Mouse (Mus musculus): Measurements from ENCODE around the gene Atp9a. TPM values are rescaled to one million over a fixed set of nuclear protein-coding genes. Genes with fewer than 3 reads are reported as not detected.
"Not testable (repeated sequence)": the region's sequence is repeated elsewhere in the genome, so short reads cannot be mapped to it uniquely, and the experiment has no call there.

Gene Atp9a
- polyA plus RNA-seq, 1 experiment from 2014 or later: 76.8 TPM

DNA sequence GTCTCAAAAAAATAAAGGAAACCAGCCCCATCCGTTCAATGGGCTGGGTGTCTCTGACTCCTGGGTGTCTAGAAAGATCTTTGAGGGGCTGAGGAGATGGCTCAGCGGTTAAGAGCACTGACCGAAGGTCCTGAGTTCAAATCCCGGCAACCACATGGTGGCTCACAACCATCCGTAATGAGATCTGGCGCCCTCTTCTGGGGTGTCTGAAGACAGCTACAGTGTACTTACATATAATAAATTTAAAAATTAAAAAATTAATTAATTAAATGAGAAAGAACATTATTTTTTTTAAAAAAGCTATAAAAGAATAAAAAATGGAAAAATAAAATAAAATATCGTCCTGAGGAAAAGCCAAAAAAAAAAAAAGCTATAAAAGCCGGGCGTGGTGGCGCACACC is 2.2 kb upstream of the Atp9a start:
- not testable (repeated sequence) for ATAC-seq (ENCODE audit: low read depth)

DNA sequence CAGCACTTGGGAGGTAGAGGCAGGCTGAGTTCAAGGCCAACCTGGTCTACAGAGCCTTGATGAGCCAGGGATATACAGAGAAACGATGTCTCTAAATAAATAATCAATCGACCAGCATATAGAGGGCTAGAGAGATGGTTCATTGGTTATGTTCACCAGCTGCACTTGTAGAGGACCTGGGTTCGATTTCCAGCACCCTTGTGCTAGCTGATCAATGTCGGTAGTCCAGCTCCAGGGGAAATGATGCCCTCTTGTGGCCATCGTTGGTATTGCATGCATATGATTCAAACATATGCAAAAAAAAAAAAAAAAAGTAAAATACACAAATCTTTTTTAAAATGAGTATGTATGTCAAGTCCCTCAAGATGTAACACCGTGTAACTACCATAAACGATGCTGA is 440 bp upstream of the Atp9a start:
- H3K4me3 ChIP-seq (ENCODE audit: low read depth, low read length): peak overlapping the region; percentile 93; the same call in 1 of the 2 replicates
- peak overlapping the region; percentile 45 for H3K4me2 ChIP-seq (ENCODE audit: low read depth, low read length)
- 21% methylated on average over 7 of the region's 7 CpGs for whole genome bisulfite sequencing
- peak overlapping the region; percentile 95 for H3K27ac ChIP-seq (ENCODE audit: low read depth, low read length)
- H3K4me1 ChIP-seq (ENCODE audit: control insufficient read depth, insufficient read depth, low read length): peaks cover 6% of the 10 kb centered on the region; the same call in 1 of the 2 replicates
- H3K9ac ChIP-seq (replicated peaks; ENCODE audit: low read depth, low read length): no peak overlapping the region; the same call in 1 of the 2 replicates
- no peaks in the 10 kb centered on the region for H3K9me3 ChIP-seq (ENCODE audit: control insufficient read depth, low read length)
- no peaks in the 10 kb centered on the region for H3K27me3 ChIP-seq (ENCODE audit: control insufficient read depth, insufficient read depth, low read length)
- H3K36me3 ChIP-seq (ENCODE audit: control insufficient read depth, insufficient read depth, low read length): no peaks in the 10 kb centered on the region
- ATAC-seq (ENCODE audit: low read depth): no peak

More for the DNA sequence above, 2.2 kb upstream of the Atp9a start:
- 89% methylated on average over 10 of the region's 10 CpGs for WGBS
- not testable (repeated sequence) for H3K27ac ChIP-seq (ENCODE audit: low read depth, low read length); H3K4me2 ChIP-seq (ENCODE audit: low read depth, low read length); H3K36me3 ChIP-seq (ENCODE audit: control insufficient read depth, insufficient read depth, low read length); H3K27me3 ChIP-seq (ENCODE audit: control insufficient read depth, insufficient read depth, low read length); H3K9me3 ChIP-seq (ENCODE audit: control insufficient read depth, low read length); H3K4me3 ChIP-seq (ENCODE audit: low read depth, low read length); H3K4me1 ChIP-seq (ENCODE audit: control insufficient read depth, insufficient read depth, low read length); H3K9ac ChIP-seq (replicated peaks; ENCODE audit: low read depth, low read length)

DNA sequence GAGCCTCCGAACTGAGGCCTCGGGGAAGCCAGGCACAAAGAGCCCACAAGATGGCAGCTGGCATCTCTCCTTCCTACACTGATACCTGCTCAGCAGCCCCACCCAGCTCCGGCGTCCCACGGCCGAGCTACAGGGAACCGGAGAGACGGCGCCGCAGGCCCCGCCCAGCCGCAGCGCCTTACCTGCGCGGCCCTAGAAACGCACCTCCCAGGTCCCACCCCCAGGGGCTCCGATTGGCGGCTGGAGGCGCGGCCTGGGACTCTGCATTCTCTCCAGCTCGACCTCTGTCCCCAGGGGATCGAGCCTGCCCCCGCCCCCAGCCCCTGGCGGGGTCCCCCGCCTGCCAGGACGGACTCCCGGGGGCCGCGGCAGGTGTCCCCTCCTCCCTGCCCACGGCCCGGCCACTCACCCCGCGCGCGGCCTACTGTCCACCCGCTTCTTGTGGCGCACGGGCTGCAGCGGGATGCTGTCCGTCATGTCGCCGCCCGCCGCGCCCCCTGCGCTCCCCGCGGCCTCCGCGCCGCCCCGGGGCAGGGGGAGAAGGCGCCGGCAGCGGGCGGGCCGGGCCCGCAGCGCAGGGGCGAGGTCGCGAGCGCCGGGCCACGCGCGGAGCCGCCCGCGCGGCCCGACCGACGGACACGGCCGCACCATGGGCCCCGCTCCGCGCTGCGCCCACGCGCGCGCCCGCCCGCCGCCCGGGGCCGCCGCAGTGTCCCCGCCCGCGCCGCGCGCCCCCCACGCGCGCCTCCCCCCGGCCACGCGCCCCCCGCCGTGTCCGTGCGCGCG is 743 bp downstream of the Atp9a start:
- H3K36me3 ChIP-seq (ENCODE audit: control insufficient read depth, insufficient read depth, low read length): no peaks in the 10 kb centered on the region
- ATAC-seq (ENCODE audit: low read depth): peak; percentile 88
- H3K9me3 ChIP-seq (ENCODE audit: control insufficient read depth, low read length): no peaks in the 10 kb centered on the region
- peak overlapping the region; percentile 95 for H3K27ac ChIP-seq (ENCODE audit: low read depth, low read length)
- under 1% methylated on average over 55 of the region's 108 CpGs for WGBS
- peak overlapping the region; percentile 93 for H3K4me3 ChIP-seq (ENCODE audit: low read depth, low read length)
- peak overlapping the region; percentile 45 for H3K4me2 ChIP-seq (ENCODE audit: low read depth, low read length)
- H3K4me1 ChIP-seq (ENCODE audit: control insufficient read depth, insufficient read depth, low read length): peaks cover 6% of the 10 kb centered on the region; the same call in 1 of the 2 replicates
- H3K9ac ChIP-seq (replicated peaks; ENCODE audit: low read depth, low read length): peak overlapping the region; percentile 99
- no peaks in the 10 kb centered on the region for H3K27me3 ChIP-seq (ENCODE audit: control insufficient read depth, insufficient read depth, low read length)

DNA sequence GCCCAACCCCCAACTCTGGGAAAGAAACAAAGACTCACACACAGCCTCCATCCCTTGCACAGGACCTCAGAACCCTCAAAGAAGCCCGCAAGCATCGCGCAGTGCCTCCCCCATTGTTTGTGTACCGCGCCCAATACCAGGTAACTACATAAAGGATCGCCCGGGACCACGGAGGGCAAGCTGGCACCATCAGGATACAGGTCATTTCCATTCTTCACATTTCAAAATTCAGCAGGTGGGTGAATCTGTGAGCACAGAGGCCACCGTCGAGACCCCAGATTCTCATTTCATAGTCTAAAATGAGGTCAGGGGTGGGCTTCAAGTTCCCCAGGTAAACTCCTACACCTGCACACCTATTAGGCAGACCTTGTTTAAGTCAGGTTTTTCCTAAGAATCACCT is 1.7 kb downstream of the Atp9a start:
- Histone ChIP-seq H3K4me1 (ENCODE audit: control insufficient read depth, insufficient read depth, low read length) (peaks cover 6% of the 10 kb centered on the region; the same call in 1 of the 2 replicates), H3K36me3 (ENCODE audit: control insufficient read depth, insufficient read depth, low read length) (no peaks in the 10 kb centered on the region), H3K4me2 (ENCODE audit: low read depth, low read length) (peak overlapping the region; percentile 45), H3K9ac (replicated peaks; ENCODE audit: low read depth, low read length) (peak overlapping the region; percentile 99; the same call in 1 of the 2 replicates), H3K9me3 (ENCODE audit: control insufficient read depth, low read length) (no peaks in the 10 kb centered on the region), H3K27me3 (ENCODE audit: control insufficient read depth, insufficient read depth, low read length) (no peaks in the 10 kb centered on the region), H3K4me3 (ENCODE audit: low read depth, low read length) (peak overlapping the region; percentile 93), H3K27ac (ENCODE audit: low read depth, low read length) (no peak overlapping the region; the same call in 1 of the 2 replicates)
- 88% methylated on average over 10 of the region's 10 CpGs for WGBS
- no peak for ATAC-seq (ENCODE audit: low read depth)

DNA sequence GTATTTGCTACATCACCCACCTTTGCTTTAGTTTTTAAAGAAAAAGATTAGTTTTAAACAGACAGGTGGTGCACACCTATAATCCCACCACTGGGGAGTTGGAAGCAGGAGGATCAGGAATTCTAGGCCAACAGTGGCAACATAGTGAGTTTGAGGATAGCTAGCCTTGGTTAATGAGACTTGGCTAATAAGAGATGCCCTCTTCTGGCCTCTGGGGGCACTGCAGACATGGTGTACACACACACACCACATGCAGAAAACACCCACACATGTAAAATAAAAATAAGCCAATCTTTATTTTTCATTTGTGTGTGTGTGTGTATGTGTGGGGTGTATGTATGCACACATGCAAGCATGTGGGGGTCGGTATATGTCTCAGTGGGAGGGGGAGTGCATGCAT is 3.4 kb downstream of the Atp9a start:
- Histone ChIP-seq H3K36me3 (ENCODE audit: control insufficient read depth, insufficient read depth, low read length) (no peaks in the 10 kb centered on the region), H3K27ac (ENCODE audit: low read depth, low read length) (no peak overlapping the region), H3K9ac (replicated peaks; ENCODE audit: low read depth, low read length) (no peak overlapping the region), H3K4me1 (ENCODE audit: control insufficient read depth, insufficient read depth, low read length) (peaks cover 6% of the 10 kb centered on the region; the same call in 1 of the 2 replicates), H3K4me3 (ENCODE audit: low read depth, low read length) (no peak overlapping the region), H3K27me3 (ENCODE audit: control insufficient read depth, insufficient read depth, low read length) (no peaks in the 10 kb centered on the region), H3K9me3 (ENCODE audit: control insufficient read depth, low read length) (no peaks in the 10 kb centered on the region), H3K4me2 (ENCODE audit: low read depth, low read length) (no peak overlapping the region)
- no peak for ATAC-seq (ENCODE audit: low read depth)
- WGBS: 97% methylated on average over 1 of the region's 1 CpGs

DNA sequence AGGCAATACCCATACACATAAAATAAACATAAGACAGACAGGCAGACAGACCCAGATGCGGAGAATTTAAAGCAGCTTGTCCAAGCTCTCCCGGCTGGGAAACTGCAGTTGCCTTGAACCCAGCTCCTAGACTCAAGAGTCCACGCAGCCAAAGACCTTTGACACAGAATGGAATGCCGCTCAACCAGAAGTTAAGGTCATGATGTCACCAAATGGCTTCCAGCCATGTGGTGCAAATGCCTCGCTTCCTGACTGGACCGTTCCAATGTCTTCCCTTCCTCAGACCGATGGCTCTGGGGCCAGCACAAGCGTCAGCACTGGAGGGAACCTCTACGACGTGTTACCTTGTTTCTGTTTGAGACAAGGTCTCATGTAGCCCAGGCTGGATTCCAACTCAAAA is 4.3 kb downstream of the Atp9a start:
- Histone ChIP-seq H3K9ac (replicated peaks; ENCODE audit: low read depth, low read length) (no peak overlapping the region), H3K36me3 (ENCODE audit: control insufficient read depth, insufficient read depth, low read length) (no peaks in the 10 kb centered on the region), H3K4me1 (ENCODE audit: control insufficient read depth, insufficient read depth, low read length) (peaks cover 6% of the 10 kb centered on the region; the same call in 1 of the 2 replicates), H3K4me2 (ENCODE audit: low read depth, low read length) (no peak overlapping the region), H3K9me3 (ENCODE audit: control insufficient read depth, low read length) (no peaks in the 10 kb centered on the region), H3K27me3 (ENCODE audit: control insufficient read depth, insufficient read depth, low read length) (no peaks in the 10 kb centered on the region), H3K27ac (ENCODE audit: low read depth, low read length) (no peak overlapping the region), H3K4me3 (ENCODE audit: low read depth, low read length) (no peak overlapping the region)
- WGBS: 89% methylated on average over 10 of the region's 10 CpGs
- no peak for ATAC-seq (ENCODE audit: low read depth)

DNA sequence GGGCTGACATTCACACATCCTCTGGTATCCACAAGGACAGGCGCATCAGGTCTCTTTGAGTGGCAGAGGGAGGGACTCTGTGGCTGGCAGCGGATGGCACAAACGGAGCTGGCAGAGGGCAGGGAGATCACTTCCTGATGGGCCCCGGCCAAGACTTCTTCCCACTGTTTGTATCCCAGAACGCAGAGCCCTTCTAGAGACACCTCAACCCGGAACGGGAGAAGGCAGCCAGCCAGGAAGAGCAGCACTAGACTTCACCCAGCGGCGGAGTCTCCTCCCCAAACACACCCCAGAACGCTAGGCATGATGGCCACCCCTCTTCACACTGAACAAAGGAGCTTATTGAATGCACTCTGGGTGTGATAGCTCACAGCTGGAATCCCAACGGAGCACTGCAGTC is 8.2 kb downstream of the Atp9a start:
- H3K9ac ChIP-seq (replicated peaks; ENCODE audit: low read depth, low read length): no peak overlapping the region

DNA sequence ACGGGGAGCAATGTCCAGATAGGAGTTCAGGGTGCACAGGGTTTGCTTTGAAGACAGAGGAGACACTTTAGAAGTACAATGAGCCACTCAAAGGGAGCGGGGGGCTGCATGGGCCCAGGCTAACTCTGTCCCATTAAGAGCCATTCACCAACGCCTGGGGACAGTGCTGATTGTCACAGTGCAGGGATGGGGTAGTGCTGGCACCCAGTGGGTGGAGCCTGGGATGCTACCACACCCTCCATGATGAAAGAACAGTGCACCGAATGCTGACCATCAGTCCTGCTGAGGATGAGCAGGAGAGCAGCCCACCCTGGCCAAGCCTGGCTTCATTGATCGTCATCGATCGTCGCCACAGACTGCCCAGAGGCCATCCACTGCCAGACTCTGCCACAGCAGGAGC is 11.0 kb downstream of the Atp9a start:
- Histone ChIP-seq H3K4me2 (ENCODE audit: low read depth, low read length) (no peak overlapping the region), H3K4me3 (ENCODE audit: low read depth, low read length) (no peak overlapping the region), H3K9me3 (ENCODE audit: control insufficient read depth, low read length) (no peaks in the 10 kb centered on the region), H3K36me3 (ENCODE audit: control insufficient read depth, insufficient read depth, low read length) (no peaks in the 10 kb centered on the region), H3K4me1 (ENCODE audit: control insufficient read depth, insufficient read depth, low read length) (peaks cover 17% of the 10 kb centered on the region; the same call in 1 of the 2 replicates), H3K27ac (ENCODE audit: low read depth, low read length) (no peak overlapping the region), H3K9ac (replicated peaks; ENCODE audit: low read depth, low read length) (no peak overlapping the region), H3K27me3 (ENCODE audit: control insufficient read depth, insufficient read depth, low read length) (no peaks in the 10 kb centered on the region)
- no peak for ATAC-seq (ENCODE audit: low read depth)
- 62% methylated on average over 8 of the region's 8 CpGs for WGBS

More for the DNA sequence above, 8.2 kb downstream of the Atp9a start:
- Histone ChIP-seq H3K4me1 (ENCODE audit: control insufficient read depth, insufficient read depth, low read length) (peaks cover 17% of the 10 kb centered on the region; the same call in 1 of the 2 replicates), H3K4me3 (ENCODE audit: low read depth, low read length) (no peak overlapping the region), H3K4me2 (ENCODE audit: low read depth, low read length) (no peak overlapping the region), H3K36me3 (ENCODE audit: control insufficient read depth, insufficient read depth, low read length) (no peaks in the 10 kb centered on the region), H3K27ac (ENCODE audit: low read depth, low read length) (no peak overlapping the region), H3K9me3 (ENCODE audit: control insufficient read depth, low read length) (no peaks in the 10 kb centered on the region), H3K27me3 (ENCODE audit: control insufficient read depth, insufficient read depth, low read length) (no peaks in the 10 kb centered on the region)
- no peak for ATAC-seq (ENCODE audit: low read depth)
- WGBS: 50% methylated on average over 11 of the region's 11 CpGs

DNA sequence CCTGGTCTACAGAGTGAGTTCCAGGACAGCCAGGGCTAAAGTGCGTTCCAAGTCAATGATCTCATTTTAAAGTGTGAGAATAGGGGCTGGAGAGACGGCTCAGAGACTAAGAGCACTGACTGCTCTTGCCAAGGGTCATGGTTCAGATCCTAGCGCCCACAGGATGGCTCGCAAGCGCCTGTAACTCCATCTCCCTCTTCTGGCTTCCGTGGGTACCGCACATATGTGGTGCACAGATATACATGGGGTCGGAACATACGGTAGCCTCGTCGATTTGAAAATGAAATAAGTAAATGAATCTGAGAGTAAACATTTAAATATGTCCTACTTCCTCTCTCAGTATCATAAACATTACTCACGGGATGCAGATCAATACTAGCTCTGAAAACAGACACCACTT is 12.5 kb downstream of the Atp9a start:
- H3K4me1 ChIP-seq (ENCODE audit: control insufficient read depth, insufficient read depth, low read length): peaks cover 21% of the 10 kb centered on the region; the same call in 1 of the 2 replicates
- no peak overlapping the region for H3K9ac ChIP-seq (replicated peaks; ENCODE audit: low read depth, low read length)
- no peak for ATAC-seq (ENCODE audit: low read depth)
- no peaks in the 10 kb centered on the region for H3K9me3 ChIP-seq (ENCODE audit: control insufficient read depth, low read length)
- no peak overlapping the region for H3K4me3 ChIP-seq (ENCODE audit: low read depth, low read length)
- H3K36me3 ChIP-seq (ENCODE audit: control insufficient read depth, insufficient read depth, low read length): no peaks in the 10 kb centered on the region
- H3K4me2 ChIP-seq (ENCODE audit: low read depth, low read length): no peak overlapping the region
- WGBS: 82% methylated on average over 12 of the region's 12 CpGs
- no peaks in the 10 kb centered on the region for H3K27me3 ChIP-seq (ENCODE audit: control insufficient read depth, insufficient read depth, low read length)
- no peak overlapping the region for H3K27ac ChIP-seq (ENCODE audit: low read depth, low read length)

All from neural tube, embryonic 14.5 days (tissue).